Mouse (Mus musculus): ENCODE data around the gene Myo1b.

DNA sequence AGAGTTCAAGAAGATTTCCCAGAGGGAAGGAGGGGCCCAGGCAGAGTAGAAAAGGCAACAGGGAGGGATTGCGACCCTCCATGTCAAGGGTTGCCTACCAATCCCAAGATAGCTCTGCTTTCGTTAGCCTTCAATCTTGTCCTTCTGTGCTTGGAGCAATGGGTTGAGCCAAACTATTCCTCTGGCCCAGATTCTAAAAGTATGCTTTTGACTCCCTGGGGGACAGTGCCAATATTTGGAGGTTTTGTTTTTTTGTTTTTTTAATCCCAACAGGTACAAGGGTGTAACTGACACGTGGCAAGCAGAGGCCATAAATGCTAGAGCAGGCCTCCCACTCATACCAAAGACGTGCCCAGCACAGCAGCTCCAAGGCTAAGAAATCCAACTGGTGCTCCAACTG, 93.3 kb downstream of the Myo1b start:
- TF ChIP-seq GATA1 (IDR thresholded peaks at IDR 0.05; ENCODE audit: low read length) (no peak), TAL1 (IDR thresholded peaks at IDR 0.05; ENCODE audit: low read length) (no peak)
